22 mouse cellular contexts compared by ENCODE assay signal in genomic region chr1:58307181-58307580, GRCm38 (mm10). TPM values are rescaled to one million over a fixed set of nuclear protein-coding genes. Genes with fewer than 3 reads are reported as not detected.
DNase-seq lines count a peak whose midpoint lies in the region; ATAC-seq and TF ChIP-seq lines count a peak whose summit lies in the region.
"Had no signal": no experiment of that assay in that cellular context is flagged by ENCODE, and none has a peak within 500 bp of the region (broad histone marks: within the 10 kb centered on the region; RNA-seq: fewer than 3 reads in every experiment).

No protein-coding gene starts in this region.

- H3K4me3 ChIP-seq in kidney, embryonic 14.5 days (ENCODE audit: low read length) = no peak overlapping the region
- H3K4me3 ChIP-seq in embryonic facial prominence, embryonic 14.5 days (ENCODE audit: low read depth, low read length) = no peak overlapping the region
- H3K4me3 ChIP-seq in left cerebral cortex, adult 2 months = no peak overlapping the region
- H3K4me3 ChIP-seq in midbrain, embryonic 13.5 days (replicated peaks) = no peak overlapping the region
- H3K4me3 ChIP-seq in forebrain, embryonic 13.5 days = no peak overlapping the region
- H3K4me3 ChIP-seq: forebrain, embryonic 12.5 days; liver, embryonic 13.5 days; midbrain, embryonic 12.5 days; myocyte; neural tube, embryonic 15.5 days had no signal

- intact Hi-C loops in left cerebral cortex, adult 2 months (cut with DNase I) = no loop called here

- TF ChIP-seq CTCF in left cerebral cortex, adult 2 months (IDR thresholded peaks at IDR 0.05) = no peak

- H3K36me3 ChIP-seq in kidney, embryonic 14.5 days (ENCODE audit: control insufficient read depth, insufficient read depth, low read length) = no peaks in the 10 kb centered on the region
- H3K36me3 ChIP-seq in embryonic facial prominence, embryonic 14.5 days (ENCODE audit: control insufficient read depth, insufficient read depth, low read length) = no peaks in the 10 kb centered on the region
- no peaks in the 10 kb centered on the region for H3K36me3 ChIP-seq in midbrain, embryonic 13.5 days
- H3K36me3 ChIP-seq in forebrain, embryonic 13.5 days (ENCODE audit: poor library complexity, severe bottlenecking) = no peaks in the 10 kb centered on the region
- H3K36me3 ChIP-seq: forebrain, embryonic 12.5 days; liver, embryonic 13.5 days; midbrain, embryonic 12.5 days; neural tube, embryonic 15.5 days had no signal

- H3K27me3 ChIP-seq in kidney, embryonic 14.5 days (ENCODE audit: control insufficient read depth, insufficient read depth, low read length) = no peaks in the 10 kb centered on the region
- H3K27me3 ChIP-seq in embryonic facial prominence, embryonic 14.5 days (replicated peaks; ENCODE audit: control insufficient read depth, insufficient read depth, low read length) = no peaks in the 10 kb centered on the region
- H3K27me3 ChIP-seq in midbrain, embryonic 13.5 days = no peaks in the 10 kb centered on the region
- H3K27me3 ChIP-seq in forebrain, embryonic 13.5 days = no peaks in the 10 kb centered on the region
- H3K27me3 ChIP-seq: forebrain, embryonic 12.5 days; liver, embryonic 13.5 days; midbrain, embryonic 12.5 days; neural tube, embryonic 15.5 days had no signal

- H3K4me2 ChIP-seq in kidney, embryonic 14.5 days (replicated peaks; ENCODE audit: low read depth, low read length) = no peak overlapping the region
- H3K4me2 ChIP-seq in embryonic facial prominence, embryonic 14.5 days (ENCODE audit: low read depth, low read length) = no peak overlapping the region
- no peak overlapping the region for H3K4me2 ChIP-seq in midbrain, embryonic 13.5 days (replicated peaks)
- no peak overlapping the region for H3K4me2 ChIP-seq in forebrain, embryonic 13.5 days
- H3K4me2 ChIP-seq: forebrain, embryonic 12.5 days; liver, embryonic 13.5 days; midbrain, embryonic 12.5 days; neural tube, embryonic 15.5 days had no signal

- 58% methylated on average over 8 of the region's 8 CpGs for WGBS in kidney, embryonic 14.5 days
- WGBS in embryonic facial prominence, embryonic 14.5 days = 68% methylated on average over 8 of the region's 8 CpGs
- 89% methylated on average over 8 of the region's 8 CpGs for WGBS in midbrain, embryonic 13.5 days
- WGBS in forebrain, embryonic 13.5 days = 87% methylated on average over 8 of the region's 8 CpGs

- ATAC-seq in kidney, embryonic 14.5 days (ENCODE audit: low FRiP score, low TSS enrichment) = no peak
- peak; percentile 47; the same call in 1 of the 2 replicates for ATAC-seq in embryonic facial prominence, embryonic 14.5 days (ENCODE audit: low read depth)
- no peak for ATAC-seq in midbrain, embryonic 13.5 days
- no peak for ATAC-seq in forebrain, embryonic 13.5 days

- peak; percentile 63 for DNase-seq in kidney, adult 11 months
- peak; percentile 26 for DNase-seq in embryonic facial prominence, embryonic 14.5 days (ENCODE audit: low spot score)
- DNase-seq in kidney, adult 8-10 months = peak; percentile 32 to 61
- DNase-seq in kidney, postnatal 36 days = peak; percentile 32 to 50
- DNase-seq in left cerebral cortex, adult 2 months (ENCODE audit: extremely low spot score in 1 of 2, low spot score in 2 of 2) = no peak
- DNase-seq: adrenal gland, postnatal 36 days; cerebellum, adult 9-10 months; gastrocnemius, postnatal 36 days; layer of hippocampus, postnatal 36 days; left cerebral cortex, postnatal 4 days; liver, embryonic 13.5 days; right cerebral cortex, adult 18-20 months had no signal

- no peaks in the 10 kb centered on the region for H3K9me3 ChIP-seq in kidney, embryonic 14.5 days (ENCODE audit: control insufficient read depth, low read length)
- no peaks in the 10 kb centered on the region for H3K9me3 ChIP-seq in embryonic facial prominence, embryonic 14.5 days (ENCODE audit: control insufficient read depth, low read length)
- H3K9me3 ChIP-seq in midbrain, embryonic 13.5 days = no peaks in the 10 kb centered on the region
- no peaks in the 10 kb centered on the region for H3K9me3 ChIP-seq in forebrain, embryonic 13.5 days (replicated peaks)
- H3K9me3 ChIP-seq: forebrain, embryonic 12.5 days; liver, embryonic 13.5 days; midbrain, embryonic 12.5 days; neural tube, embryonic 15.5 days had no signal

- 0 out of 2 replicates have a peak, but pooled peaks cover 7% of the 10 kb centered on the region for H3K4me1 ChIP-seq in kidney, embryonic 14.5 days (ENCODE audit: control insufficient read depth, insufficient read depth, low read length)
- peaks cover 12% of the 10 kb centered on the region for H3K4me1 ChIP-seq in embryonic facial prominence, embryonic 14.5 days (ENCODE audit: control insufficient read depth, insufficient read depth, low read length)
- no peaks in the 10 kb centered on the region for H3K4me1 ChIP-seq in midbrain, embryonic 13.5 days (replicated peaks)
- no peaks in the 10 kb centered on the region for H3K4me1 ChIP-seq in forebrain, embryonic 13.5 days
- H3K4me1 ChIP-seq: forebrain, embryonic 12.5 days; liver, embryonic 13.5 days; midbrain, embryonic 12.5 days; neural tube, embryonic 15.5 days had no signal

- H3K27ac ChIP-seq in kidney, embryonic 14.5 days (ENCODE audit: low read depth, low read length) = no peak overlapping the region
- H3K27ac ChIP-seq in embryonic facial prominence, embryonic 14.5 days (replicated peaks; ENCODE audit: low read depth, low read length) = no peak overlapping the region
- no peak overlapping the region for H3K27ac ChIP-seq in left cerebral cortex, adult 2 months
- H3K27ac ChIP-seq in midbrain, embryonic 13.5 days = no peak overlapping the region
- H3K27ac ChIP-seq in forebrain, embryonic 13.5 days = no peak overlapping the region
- H3K27ac ChIP-seq: forebrain, embryonic 12.5 days; liver, embryonic 13.5 days; midbrain, embryonic 12.5 days; neural tube, embryonic 15.5 days had no signal

- no peak overlapping the region for H3K9ac ChIP-seq in kidney, embryonic 14.5 days (ENCODE audit: low read depth, low read length)
- H3K9ac ChIP-seq in embryonic facial prominence, embryonic 14.5 days (ENCODE audit: low read depth, low read length) = no peak overlapping the region
- H3K9ac ChIP-seq in midbrain, embryonic 13.5 days (replicated peaks) = no peak overlapping the region
- H3K9ac ChIP-seq in forebrain, embryonic 13.5 days = no peak overlapping the region
- H3K9ac ChIP-seq: forebrain, embryonic 12.5 days; liver, embryonic 13.5 days; midbrain, embryonic 12.5 days; neural tube, embryonic 15.5 days had no signal

RNA-seq across cellular contexts. Expression of gene Aox2, which starts 29.1 kb away (rescaled TPM):
- 0.06 and 0.12 TPM in 2 replicates for polyA plus RNA-seq in kidney, embryonic 14.5 days (2014; fragmentation: Nextera tagmentation; extraction: Ambion mirVana)
- polyA plus RNA-seq in embryonic facial prominence, embryonic 14.5 days (2014; fragmentation: Nextera tagmentation; extraction: Ambion mirVana) = 1.2 and 1.4 TPM in 2 replicates
- total RNA-seq in left cerebral cortex, adult 2 months (2021) = under 1 TPM in 1 of 2 experiments, not detected in 1; 0.05 TPM
- 0.05 TPM in 1 of 2 replicates, not detected in the other for polyA plus RNA-seq in midbrain, embryonic 13.5 days (2015; fragmentation: Nextera tagmentation; extraction: Ambion mirVana)
- polyA plus RNA-seq in forebrain, embryonic 13.5 days (2015; fragmentation: Nextera tagmentation; extraction: Ambion mirVana) = 0.06 TPM in 1 of 2 replicates, not detected in the other
- total RNA-seq: hematopoietic stem cell, adult 5-6 weeks; layer of hippocampus, postnatal 36 days; left cerebral cortex, postnatal 4 days had no signal
- polyA plus RNA-seq: heart, embryonic 14.5 days; liver, embryonic 13.5 days; lung, embryonic 16.5 days; midbrain, embryonic 12.5 days; myocyte had no signal

Comparison
In these comparisons a context has a peak if more than half of its experiments do, and no peak if none do; other contexts are left out.
1. DNase-seq: peak in kidney, adult 11 months (single experiment), embryonic facial prominence, embryonic 14.5 days (single experiment), kidney, adult 8-10 months (2 of 2) and kidney, postnatal 36 days (2 of 2); none in left cerebral cortex, adult 2 months (0 of 2).